Mouse (Mus musculus) activated CD4-positive, CD25-positive, alpha-beta regulatory T cell, adult 4 months (primary cell): ENCODE results near the gene Tdp1. TPM values are rescaled to one million over a fixed set of nuclear protein-coding genes. Genes with fewer than 3 reads are reported as not detected.
A peak's percentile ranks its signal among the peaks of the same experiment; 100 is the strongest.

Source experiments
- ATAC-seq: one replicate; pipeline ENCODE4 v1.8.0; 2017
- polyA plus RNA-seq, 2 experiments: library from polyadenylated mRNA; unstranded; fragments of 100-300 nt; shearing (Covaris generic); gene quantifications; one replicate each; pipeline ENCODE4 v1.2.1; 2017

Gene Tdp1
- polyA plus RNA-seq, result 10 to 100 TPM; 23.0 to 25.0 TPM

DNA sequence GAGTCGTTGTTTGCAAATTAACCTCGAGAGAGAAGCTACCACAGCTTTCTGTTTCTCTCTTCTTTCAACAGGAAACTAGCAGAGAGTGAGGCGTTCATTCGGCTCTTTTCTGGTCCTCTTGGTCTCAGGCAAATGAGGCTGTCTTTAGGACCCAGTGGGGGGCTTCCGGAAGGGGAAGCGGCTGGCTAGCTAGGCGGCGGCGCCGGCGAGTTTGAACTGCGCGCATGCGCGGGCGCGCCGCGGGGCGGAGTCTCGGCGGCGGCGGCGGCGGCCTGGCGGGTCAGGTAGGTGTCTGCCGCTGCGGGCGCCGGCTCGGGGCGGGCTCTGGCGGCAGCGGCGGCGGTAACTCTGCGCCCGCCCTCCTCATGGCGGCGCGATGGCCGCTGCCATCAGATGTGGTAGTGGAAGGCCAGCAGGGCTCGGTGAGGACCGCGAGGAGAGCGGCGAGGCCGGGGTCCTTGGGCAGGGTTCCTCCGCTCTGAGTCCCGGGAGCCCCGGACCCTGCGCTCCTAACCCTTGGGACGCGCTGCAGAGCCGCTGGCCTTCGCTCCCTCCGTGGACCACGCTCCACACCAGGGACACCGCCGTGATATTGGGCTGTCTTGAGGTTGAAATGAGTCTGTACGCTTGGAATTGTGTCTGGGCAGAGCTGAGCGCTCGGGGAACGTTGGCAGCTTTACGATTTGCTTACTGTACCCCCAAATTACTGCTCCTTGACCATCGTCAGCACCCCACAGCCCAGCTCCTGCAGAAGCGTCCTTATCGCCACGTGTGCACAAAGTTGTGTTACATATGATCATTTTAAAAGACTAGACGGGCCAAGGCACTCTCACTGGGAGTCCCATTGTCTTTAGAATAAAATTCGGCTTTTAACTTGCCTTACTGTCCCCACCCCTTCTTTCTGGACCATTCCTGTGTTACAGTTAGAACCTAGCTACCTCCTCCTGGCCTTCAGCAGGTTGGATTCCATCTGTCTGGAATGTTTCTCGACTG is at the start of gene Tdp1, which contains the start of gene Efcab11:
Gene Tdp1, plus strand, starts transcription at position 249 of the 993 bp plus-strand sequence.
Gene Efcab11, minus strand, starts transcription at position 171 of the 993 bp plus-strand sequence.
- ATAC-seq, result peak; percentile 80

GRCm38 (mm10) chr12:99836404-99837131 is 47.7 kb upstream of the Tdp1 start:
- ATAC-seq, result no peak

- no peak for ATAC-seq
Observed at GRCm38 (mm10) chr12:99837528-99837927, 46.8 kb upstream of the Tdp1 start.

DNA sequence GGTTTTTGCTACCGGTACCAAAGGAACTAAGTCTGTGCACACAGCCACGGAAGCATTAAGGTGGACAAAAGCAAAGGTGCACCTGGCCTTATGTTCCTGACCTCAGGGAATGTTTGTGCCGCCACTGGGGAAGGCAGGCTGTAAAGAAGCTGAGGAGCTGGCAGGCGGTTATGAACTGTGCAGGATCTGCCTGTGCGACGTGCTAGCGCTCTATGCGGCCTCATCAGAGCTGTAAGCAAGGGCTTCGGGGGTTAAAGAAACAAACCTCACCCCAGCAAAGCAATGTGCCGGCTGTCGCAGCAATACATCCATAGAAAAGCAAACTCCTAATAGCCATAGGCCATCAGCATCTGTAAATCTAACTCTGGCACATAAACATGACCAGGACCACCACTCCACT is 46.2 kb upstream of the Tdp1 start:
- ATAC-seq, result no peak

DNA sequence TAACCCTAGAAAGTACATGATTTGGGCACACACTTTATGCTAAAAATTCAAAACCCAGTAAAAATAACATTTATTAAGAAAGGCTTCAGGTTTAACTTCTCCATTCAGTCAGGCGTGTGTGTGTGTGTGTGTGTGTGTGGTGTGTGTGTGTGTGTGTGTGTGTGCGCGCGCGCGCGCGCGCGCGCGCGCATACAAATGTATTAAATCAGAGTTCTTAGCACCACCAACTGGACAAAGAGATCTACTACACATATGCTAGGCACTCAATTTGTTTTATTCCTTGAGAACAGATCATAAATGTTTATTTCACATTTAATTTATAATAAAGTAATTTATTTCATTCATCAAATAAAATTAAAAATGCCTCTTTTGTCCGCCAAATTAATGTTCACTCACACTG is 45.6 kb upstream of the Tdp1 start:
- ATAC-seq, result peak; percentile 36

DNA sequence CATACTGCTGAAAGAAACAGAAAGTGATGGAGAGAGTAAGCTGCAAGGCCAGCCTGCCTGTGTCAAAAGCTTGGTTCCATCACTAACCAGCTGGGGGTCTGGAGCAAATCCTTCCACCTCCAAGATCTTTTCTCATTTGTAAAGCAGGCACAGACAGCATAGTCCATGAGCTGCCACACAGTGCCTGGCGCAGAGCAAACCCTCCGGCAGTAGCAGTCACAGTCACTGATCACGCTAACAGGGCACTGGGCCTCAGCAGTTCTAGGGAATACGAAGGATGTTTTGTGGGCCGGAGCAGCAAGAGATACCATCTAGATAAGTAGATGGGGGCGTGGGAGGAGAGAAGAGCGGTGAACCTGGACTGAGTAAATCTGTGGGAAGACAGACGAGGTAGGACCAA is 39.4 kb upstream of the Tdp1 start:
- no peak for ATAC-seq

DNA sequence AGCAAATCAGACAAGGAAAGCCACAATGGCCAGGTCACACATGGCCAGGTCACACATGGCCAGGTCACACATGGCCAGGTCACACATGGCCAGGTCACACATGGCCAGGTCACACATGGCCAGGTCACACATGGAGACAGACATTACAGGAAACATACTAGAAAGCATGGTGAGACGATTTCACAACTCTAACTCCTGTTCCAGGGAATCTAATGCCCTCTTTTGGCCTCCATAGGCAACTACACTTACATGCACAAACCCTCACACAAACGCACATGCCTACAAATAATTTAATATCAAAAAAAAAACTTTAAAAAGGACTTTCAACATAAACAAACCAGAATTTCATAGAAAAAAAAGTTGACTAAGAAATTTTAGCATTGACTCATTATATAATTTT is 34.3 kb upstream of the Tdp1 start:
- no peak for ATAC-seq

DNA sequence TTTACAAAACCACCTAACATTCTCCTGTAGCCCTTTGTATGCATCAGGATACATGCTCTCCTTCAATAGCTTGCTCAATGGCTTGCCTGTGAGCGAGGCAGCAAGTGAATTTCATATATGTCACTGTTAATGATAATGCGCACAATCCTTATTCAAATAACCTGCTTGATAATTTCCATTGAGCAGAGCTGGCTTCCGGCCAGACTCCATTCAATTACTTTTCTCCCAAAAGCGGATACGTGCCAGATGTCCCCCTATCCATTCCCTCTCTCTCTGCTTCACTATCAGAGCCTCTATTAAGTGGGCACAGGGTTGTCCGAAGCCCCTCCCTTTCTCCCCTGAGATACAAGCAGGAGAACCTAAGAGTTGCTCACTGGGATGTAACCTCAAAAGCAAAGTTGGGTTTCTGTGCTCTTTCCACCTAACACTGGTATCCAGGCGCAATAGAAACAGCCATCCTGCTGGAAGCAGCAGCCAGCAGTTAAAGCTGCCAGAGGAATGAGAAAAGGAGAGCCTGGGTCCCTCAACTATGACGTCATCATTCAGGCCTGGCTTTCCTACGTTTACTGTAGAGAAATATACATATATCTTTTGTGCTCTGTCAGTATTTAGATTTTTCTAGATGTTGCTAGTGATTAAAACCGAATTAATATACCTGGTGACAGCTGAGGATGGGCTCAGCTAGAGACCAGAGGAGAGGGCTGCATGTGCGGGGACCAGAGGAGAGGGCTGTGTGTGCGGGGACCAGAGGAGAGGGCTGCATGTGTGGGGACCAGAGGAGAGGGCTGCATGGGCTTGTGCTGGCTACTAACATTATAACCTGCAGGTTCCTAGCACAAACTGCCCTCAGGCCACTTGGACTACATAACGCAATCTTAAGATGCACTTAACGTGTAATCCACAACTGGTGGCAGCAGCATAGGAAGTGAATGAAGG is 30.7 kb upstream of the Tdp1 start:
- ATAC-seq, result no peak

GRCm38 (mm10) chr12:99856011-99856410 is 28.3 kb upstream of the Tdp1 start:
- no peak for ATAC-seq

- no peak for ATAC-seq
Observed at GRCm38 (mm10) chr12:99858664-99859063, 25.7 kb upstream of the Tdp1 start.

GRCm38 (mm10) chr12:99859391-99860100 is 24.8 kb upstream of the Tdp1 start:
- ATAC-seq, result no peak

DNA sequence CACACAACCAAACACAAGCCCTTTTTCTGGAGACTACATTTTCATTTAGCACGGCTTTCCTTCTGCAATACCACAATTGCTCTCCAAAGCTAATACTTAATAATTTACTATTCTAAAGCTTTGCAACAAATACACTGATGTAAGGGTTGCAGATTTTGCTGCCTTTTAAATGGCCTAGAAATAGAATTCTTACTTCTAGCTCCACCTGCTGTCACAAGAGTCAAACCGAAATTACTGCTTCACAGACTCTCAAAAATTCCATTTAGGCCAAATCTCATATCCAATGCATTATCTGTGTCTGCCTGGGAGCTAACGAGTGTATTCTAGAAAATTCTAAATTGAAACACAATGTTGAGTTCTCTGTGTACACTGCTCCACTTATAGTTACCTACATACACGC is 23.3 kb upstream of the Tdp1 start:
- no peak for ATAC-seq

GRCm38 (mm10) chr12:99864613-99865012 is 19.7 kb upstream of the Tdp1 start:
- ATAC-seq, result no peak

DNA sequence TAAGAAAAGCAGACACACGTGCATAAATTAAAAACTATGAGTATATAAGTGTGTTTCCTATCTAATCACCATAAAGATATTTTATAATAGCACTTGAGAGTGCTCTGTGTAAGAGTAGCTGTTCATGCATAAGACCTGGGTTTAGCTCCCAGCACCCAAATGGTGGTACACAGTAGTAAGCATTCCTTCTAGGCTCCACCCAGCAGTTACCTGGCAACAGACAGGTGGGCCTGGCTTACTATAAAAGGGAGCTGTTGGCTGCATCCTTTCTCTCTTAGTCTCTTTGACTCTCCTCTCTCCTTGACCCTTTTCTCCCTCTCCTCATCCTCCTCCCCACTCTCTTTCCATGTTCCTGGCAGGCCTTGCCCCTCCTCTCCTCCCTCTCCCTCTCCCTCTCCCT is 15.5 kb upstream of the Tdp1 start:
- ATAC-seq, result no peak

- no peak for ATAC-seq
Observed at GRCm38 (mm10) chr12:99873443-99873842, 10.9 kb upstream of the Tdp1 start.

DNA sequence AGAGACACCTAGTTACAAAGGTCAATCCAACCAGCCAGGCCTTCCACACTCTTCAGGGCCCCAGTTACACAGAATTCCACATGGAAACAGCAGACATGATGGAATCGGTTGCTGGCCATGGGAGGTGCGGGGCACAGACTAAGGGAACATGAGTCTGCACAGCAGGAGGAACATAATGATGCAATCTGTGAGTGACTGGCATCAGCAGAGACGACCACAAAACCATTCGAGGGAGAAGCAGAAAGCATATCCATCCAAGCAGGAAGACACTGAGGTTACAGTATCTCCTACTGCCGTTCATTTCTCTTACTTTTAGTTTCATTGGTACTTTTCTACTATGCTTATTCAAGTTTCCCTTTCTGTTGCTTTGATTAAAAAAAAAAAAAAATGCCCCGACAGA is 9.7 kb upstream of the Tdp1 start:
- ATAC-seq, result no peak

- peak; percentile 88 for ATAC-seq
Observed at GRCm38 (mm10) chr12:99883000-99883712, 1.2 kb upstream of the Tdp1 start.

GRCm38 (mm10) chr12:99883713-99884105 is 608 bp upstream of the Tdp1 start:
- ATAC-seq, result no peak

GRCm38 (mm10) chr12:99885282-99885901 is 1.1 kb downstream of the Tdp1 start:
- no peak for ATAC-seq

DNA sequence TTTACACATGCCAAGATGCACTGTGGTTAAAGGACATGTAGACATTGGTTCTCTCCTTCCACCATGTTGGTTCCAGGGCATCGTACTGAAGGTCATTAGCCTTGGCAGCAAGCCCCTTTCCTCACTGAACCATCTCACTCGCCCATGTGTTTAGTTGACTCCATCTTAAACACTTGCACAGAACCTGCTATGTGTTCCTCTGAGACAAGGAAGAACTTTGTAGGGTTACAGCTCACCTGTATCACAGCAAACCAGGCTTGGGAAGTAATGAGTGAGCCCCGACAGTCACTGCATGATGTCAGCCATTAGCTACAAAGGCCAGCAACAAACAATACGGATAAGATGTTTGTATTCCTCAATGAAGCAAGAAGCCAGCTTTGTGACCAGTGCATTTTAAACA is 13.5 kb downstream of the Tdp1 start:
- no peak for ATAC-seq
